Mouse (Mus musculus) neural tube, embryonic 13.5 days (tissue): ENCODE results near the gene Cep112. TPM values are rescaled to one million over a fixed set of nuclear protein-coding genes. Genes with fewer than 3 reads are reported as not detected.

Experiments
- ATAC-seq: fragments of 200-750 bp; cut with Nextera tagmentation; 2 replicates; pipeline ENCODE4 v1.8.0; 2017; ENCODE audit warnings: low read depth, mild to moderate bottlenecking, moderate TSS enrichment, moderate library complexity
- H3K27ac ChIP-seq: fragments of 300-500 bp; sonication (generic); replicated peaks from 2 replicates; pipeline ENCODE4 v1.5.1; 2015; ENCODE audit warnings: moderate library complexity, mild to moderate bottlenecking, inconsistent platforms
- H3K27me3 ChIP-seq: fragments of 300-500 bp; sonication (generic); 2 replicates; pipeline ENCODE4 v1.6.1; 2015; ENCODE audit warnings: mild to moderate bottlenecking, inconsistent platforms
- H3K36me3 ChIP-seq: fragments of 300-500 bp; sonication (generic); 2 replicates; pipeline ENCODE4 v1.6.1; 2015; ENCODE audit warnings: mild to moderate bottlenecking, inconsistent platforms
- H3K4me1 ChIP-seq: fragments of 300-500 bp; sonication (generic); replicated peaks from 2 replicates; pipeline ENCODE4 v1.6.1; 2015; ENCODE audit warnings: inconsistent platforms
- H3K4me2 ChIP-seq: fragments of 300-500 bp; sonication (generic); 2 replicates; pipeline ENCODE4 v1.6.1; 2015; ENCODE audit warnings: inconsistent platforms, mild to moderate bottlenecking, moderate library complexity
- H3K4me3 ChIP-seq: fragments of 300-500 bp; sonication (generic); 2 replicates; pipeline ENCODE4 v1.5.1; 2015; ENCODE audit warnings: mild to moderate bottlenecking, inconsistent platforms
- H3K9ac ChIP-seq: fragments of 300-500 bp; sonication (generic); 2 replicates; pipeline ENCODE4 v1.6.1; 2015; ENCODE audit warnings: moderate library complexity, mild to moderate bottlenecking, inconsistent platforms
- H3K9me3 ChIP-seq: fragments of 300-500 bp; sonication (generic); 2 replicates; pipeline ENCODE4 v1.6.1; 2016; ENCODE audit warnings: inconsistent platforms
- WGBS: fragments of 180-500 bp; shearing (Covaris S2); methylation state at CpG from one replicate; pipeline ENCODE4 v1.1.7; 2015; 5-methylcytosine and 5-hydroxymethylcytosine counted together
- polyA plus RNA-seq: library from polyadenylated mRNA; unstranded; fragments of >200 nt; fragmentation: Nextera tagmentation; extraction: Ambion mirVana; gene quantifications from 2 replicates; pipeline ENCODE4 v1.2.1, GENCODE M21; 2015

Gene Cep112
- polyA plus RNA-seq, 1 experiment from 2014 or later: 6.1 TPM

- no peaks in the 10 kb centered on the region for H3K9me3 ChIP-seq
- H3K27ac ChIP-seq: no peak overlapping the region
- 39% methylated on average over 1 of the region's 1 CpGs for WGBS
- peaks cover 4% of the 10 kb centered on the region for H3K4me1 ChIP-seq
- H3K4me2 ChIP-seq: no peak overlapping the region
- ATAC-seq: no peak
- H3K36me3 ChIP-seq: no peaks in the 10 kb centered on the region
- peaks cover 10% of the 10 kb centered on the region for H3K27me3 ChIP-seq
- no peak overlapping the region for H3K4me3 ChIP-seq
- H3K9ac ChIP-seq: no peak overlapping the region
These were observed 6.5 kb upstream of the Cep112 start for GRCm38 (mm10) chr11:108418540-108418939.

- H3K4me1 ChIP-seq: peaks cover 11% of the 10 kb centered on the region
These were observed 5.8 kb upstream of the Cep112 start for GRCm38 (mm10) chr11:108419242-108419641.

GRCm38 (mm10) chr11:108420751-108421150 is 4.2 kb upstream of the Cep112 start:
- Histone ChIP-seq H3K9ac (no peak overlapping the region), H3K4me1 (peaks cover 18% of the 10 kb centered on the region), H3K4me2 (no peak overlapping the region), H3K9me3 (no peaks in the 10 kb centered on the region), H3K4me3 (no peak overlapping the region), H3K27me3 (peaks cover 10% of the 10 kb centered on the region), H3K27ac (no peak overlapping the region), H3K36me3 (no peaks in the 10 kb centered on the region)
- no peak for ATAC-seq
- 73% methylated on average over 4 of the region's 4 CpGs for WGBS

More at GRCm38 (mm10) chr11:108419242-108419641, 5.8 kb upstream of the Cep112 start:
- H3K4me3 ChIP-seq: no peak overlapping the region
- no peak overlapping the region for H3K4me2 ChIP-seq
- H3K36me3 ChIP-seq: no peaks in the 10 kb centered on the region
- no peaks in the 10 kb centered on the region for H3K9me3 ChIP-seq
- no peak overlapping the region for H3K9ac ChIP-seq
- H3K27ac ChIP-seq: no peak overlapping the region
- peaks cover 10% of the 10 kb centered on the region for H3K27me3 ChIP-seq
- no peak for ATAC-seq
- 94% methylated on average over 6 of the region's 6 CpGs for WGBS

GRCm38 (mm10) chr11:108423221-108423620 is 1.8 kb upstream of the Cep112 start:
- Histone ChIP-seq H3K4me3 (no peak overlapping the region), H3K4me1 (peaks cover 20% of the 10 kb centered on the region), H3K27ac (no peak overlapping the region), H3K27me3 (peaks cover 10% of the 10 kb centered on the region), H3K9me3 (no peaks in the 10 kb centered on the region), H3K9ac (no peak overlapping the region), H3K36me3 (no peaks in the 10 kb centered on the region), H3K4me2 (no peak overlapping the region)
- ATAC-seq: no peak
- whole genome bisulfite sequencing: 55% methylated on average over 7 of the region's 7 CpGs

DNA sequence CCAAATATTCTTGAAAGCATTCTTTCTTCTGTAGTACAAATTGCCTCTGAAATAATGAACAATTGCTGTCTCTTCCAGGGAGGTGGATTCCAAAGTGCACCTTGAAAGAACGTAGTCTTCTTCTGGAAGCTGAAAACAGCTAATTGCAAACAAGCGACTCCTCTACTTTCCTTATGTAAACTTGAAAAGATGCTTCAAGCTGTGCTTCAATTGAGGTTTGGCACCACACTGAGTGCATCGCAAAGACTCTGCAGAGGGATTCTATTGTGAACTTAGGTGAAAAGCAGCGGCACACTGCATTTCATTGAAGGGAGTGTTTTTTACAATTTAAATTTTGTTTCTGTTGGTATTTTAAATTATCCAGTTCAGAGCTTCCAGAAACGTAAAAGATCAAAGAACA is 881 bp upstream of the Cep112 start:
- WGBS: 3% methylated on average over 5 of the region's 5 CpGs
- Histone ChIP-seq H3K9ac (peak overlapping the region; percentile 56), H3K27ac (no peak overlapping the region)

DNA sequence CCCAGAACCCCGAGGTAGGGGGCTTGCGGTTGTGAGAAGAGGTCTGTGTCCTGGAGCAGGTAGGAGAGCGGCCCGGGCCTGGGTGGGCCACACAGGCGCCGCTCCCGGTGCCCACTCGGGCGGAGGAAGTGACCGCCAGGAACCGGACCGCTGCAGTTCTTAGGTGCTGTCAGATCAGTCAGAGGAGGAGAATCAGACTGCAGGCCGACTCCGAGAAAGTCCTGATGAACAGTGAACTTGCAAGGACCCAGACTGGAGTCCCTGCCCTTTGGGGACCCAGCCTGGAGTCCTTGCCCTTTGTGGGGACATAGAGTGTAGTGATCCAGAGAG is 565 bp downstream of the Cep112 start:
- H3K9me3 ChIP-seq: no peaks in the 10 kb centered on the region
- H3K27ac ChIP-seq: 0 out of 2 replicates have a peak overlapping the region, but pooled peaks have one; percentile 28
- H3K36me3 ChIP-seq: no peaks in the 10 kb centered on the region
- H3K4me3 ChIP-seq: peak overlapping the region; percentile 69
- peak overlapping the region; percentile 74 for H3K9ac ChIP-seq
- peaks cover 10% of the 10 kb centered on the region for H3K27me3 ChIP-seq
- peak overlapping the region; percentile 81 for H3K4me2 ChIP-seq
- peaks cover 20% of the 10 kb centered on the region for H3K4me1 ChIP-seq
- ATAC-seq: peak; percentile 60
- WGBS: 9% methylated on average over 14 of the region's 14 CpGs

More for the DNA sequence above, 881 bp upstream of the Cep112 start:
- ATAC-seq: no peak
- H3K36me3 ChIP-seq: no peaks in the 10 kb centered on the region
- H3K4me2 ChIP-seq: peak overlapping the region; percentile 81
- peaks cover 10% of the 10 kb centered on the region for H3K27me3 ChIP-seq
- H3K4me3 ChIP-seq: peak overlapping the region; percentile 69
- H3K4me1 ChIP-seq: peaks cover 20% of the 10 kb centered on the region
- no peaks in the 10 kb centered on the region for H3K9me3 ChIP-seq

- Histone ChIP-seq H3K4me1 (peaks cover 20% of the 10 kb centered on the region), H3K27me3 (peaks cover 10% of the 10 kb centered on the region), H3K9me3 (no peaks in the 10 kb centered on the region), H3K4me3 (peak overlapping the region; percentile 69; the same call in 1 of the 2 replicates), H3K27ac (no peak overlapping the region), H3K36me3 (no peaks in the 10 kb centered on the region), H3K9ac (no peak overlapping the region), H3K4me2 (peak overlapping the region; percentile 81)
- 91% methylated on average over 3 of the region's 3 CpGs for WGBS
- ATAC-seq: no peak
These were observed 1.1 kb downstream of the Cep112 start for GRCm38 (mm10) chr11:108426086-108426485.

DNA sequence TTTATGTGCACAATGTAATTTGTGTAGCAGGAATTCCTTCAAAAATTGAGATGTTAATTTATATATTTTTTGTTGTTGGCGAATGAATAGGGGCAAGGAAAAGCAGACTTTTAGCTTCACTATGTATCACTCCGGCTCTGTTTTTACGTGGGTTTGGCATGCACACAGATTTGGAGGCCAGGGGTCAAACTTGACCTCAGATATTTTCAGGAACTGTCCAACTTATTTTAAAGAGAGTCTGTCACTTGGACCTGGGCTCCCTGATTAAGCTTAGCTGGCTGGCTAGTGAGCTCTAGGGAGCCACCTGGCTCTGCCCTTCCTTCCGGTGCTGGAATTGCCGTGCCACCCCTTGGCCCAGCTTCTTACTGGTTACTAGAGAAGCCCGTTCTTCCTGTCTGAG is 2.2 kb downstream of the Cep112 start:
- H3K9me3 ChIP-seq: no peaks in the 10 kb centered on the region
- peaks cover 20% of the 10 kb centered on the region for H3K4me1 ChIP-seq
- no peak overlapping the region for H3K4me2 ChIP-seq
- no peak overlapping the region for H3K27ac ChIP-seq
- H3K9ac ChIP-seq: no peak overlapping the region
- no peak for ATAC-seq
- peaks cover 10% of the 10 kb centered on the region for H3K27me3 ChIP-seq
- H3K4me3 ChIP-seq: no peak overlapping the region
- 69% methylated on average over 6 of the region's 6 CpGs for WGBS
- no peaks in the 10 kb centered on the region for H3K36me3 ChIP-seq

DNA sequence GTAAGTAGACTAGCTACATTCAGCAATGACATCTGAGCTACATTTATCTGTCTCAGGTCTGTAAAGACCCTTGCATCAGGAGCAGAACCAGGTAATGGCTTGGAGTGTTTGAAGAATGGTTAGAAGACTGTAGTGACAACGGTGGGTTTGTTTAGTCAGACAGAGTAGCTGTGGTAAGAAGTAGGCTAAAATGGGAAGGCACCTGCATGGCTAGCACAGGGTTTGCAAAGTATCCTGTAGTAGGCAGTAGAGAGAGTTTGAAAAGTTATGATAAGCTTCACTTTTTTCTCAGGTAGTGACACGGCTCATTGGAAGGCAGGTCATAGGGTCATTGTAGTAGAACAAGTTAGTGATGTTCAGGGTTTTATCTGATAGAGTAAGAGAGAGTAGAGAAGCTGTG is 4.1 kb downstream of the Cep112 start:
- 87% methylated on average over 2 of the region's 2 CpGs for WGBS
- Histone ChIP-seq H3K4me2 (no peak overlapping the region), H3K9me3 (no peaks in the 10 kb centered on the region), H3K27me3 (no peaks in the 10 kb centered on the region), H3K9ac (no peak overlapping the region), H3K36me3 (no peaks in the 10 kb centered on the region), H3K27ac (no peak overlapping the region), H3K4me1 (peaks cover 11% of the 10 kb centered on the region), H3K4me3 (no peak overlapping the region)
- no peak for ATAC-seq

DNA sequence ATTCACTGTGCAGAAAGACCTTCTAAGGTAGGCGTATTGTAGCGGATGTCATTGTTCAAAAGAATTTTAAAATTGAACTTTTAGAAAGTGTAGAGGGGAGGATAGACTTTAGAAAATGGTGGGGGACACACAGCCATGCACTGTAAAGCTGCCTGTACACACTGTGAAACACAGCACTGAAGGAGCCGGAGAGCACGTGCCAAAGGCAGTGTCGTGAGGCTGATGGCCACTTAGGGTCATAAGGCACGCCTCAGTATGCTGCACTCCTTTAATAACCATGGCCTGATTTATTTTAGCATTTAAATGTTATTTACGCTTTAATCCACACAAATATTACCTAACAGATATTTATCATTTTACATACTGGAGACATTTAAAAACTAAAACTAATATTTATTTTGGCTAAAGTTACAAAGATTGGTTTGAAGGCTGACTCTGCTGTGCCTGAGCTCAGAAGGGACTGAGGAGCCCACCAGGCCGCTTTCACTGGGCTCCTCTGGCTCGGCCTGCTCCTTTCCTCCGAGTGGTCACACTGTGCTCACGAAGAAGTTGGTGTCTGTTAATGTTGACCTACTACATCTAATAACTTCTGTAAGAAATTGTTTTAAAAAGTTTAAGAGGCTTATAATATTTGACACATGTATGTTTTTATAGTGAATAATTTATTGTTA is 19.0 kb downstream of the Cep112 start:
- Histone ChIP-seq H3K9ac (no peak overlapping the region), H3K36me3 (peaks cover 5% of the 10 kb centered on the region; the same call in 1 of the 2 replicates), H3K4me1 (no peaks in the 10 kb centered on the region), H3K27me3 (no peaks in the 10 kb centered on the region), H3K9me3 (no peaks in the 10 kb centered on the region), H3K4me2 (no peak overlapping the region), H3K27ac (no peak overlapping the region), H3K4me3 (no peak overlapping the region)
- no peak for ATAC-seq
- WGBS: 70% methylated on average over 11 of the region's 11 CpGs

- Histone ChIP-seq H3K27ac (no peak overlapping the region), H3K4me3 (no peak overlapping the region), H3K9me3 (peaks cover 6% of the 10 kb centered on the region; the same call in 1 of the 2 replicates), H3K36me3 (no peaks in the 10 kb centered on the region), H3K4me2 (no peak overlapping the region), H3K27me3 (no peaks in the 10 kb centered on the region), H3K4me1 (no peaks in the 10 kb centered on the region), H3K9ac (no peak overlapping the region)
- ATAC-seq: no peak
These were observed 22.2 kb downstream of the Cep112 start for GRCm38 (mm10) chr11:108447148-108447547.

DNA sequence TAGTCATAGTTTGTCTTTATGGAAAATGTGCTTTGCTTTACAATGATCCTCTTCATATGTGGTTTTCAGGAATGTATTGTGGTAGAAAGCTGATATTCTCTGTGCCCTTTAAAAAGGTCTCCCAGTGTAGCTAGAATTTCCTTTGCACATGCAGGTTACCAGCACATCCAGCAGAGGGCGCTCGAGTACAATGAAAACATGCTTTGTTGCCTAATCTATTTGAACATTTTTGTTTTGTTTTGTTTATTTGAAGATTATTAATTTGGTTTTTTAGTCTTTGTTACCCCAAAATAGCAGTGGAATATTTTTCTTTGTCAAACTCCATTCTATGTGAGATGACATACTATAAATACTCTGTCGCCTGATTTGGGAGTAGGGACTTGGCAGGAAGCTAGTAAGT is 24.8 kb downstream of the Cep112 start:
- no peak for ATAC-seq
- peaks cover 6% of the 10 kb centered on the region; the same call in 1 of the 2 replicates for H3K9me3 ChIP-seq
- no peak overlapping the region for H3K4me2 ChIP-seq
- WGBS: 31% methylated on average over 3 of the region's 3 CpGs
- H3K27me3 ChIP-seq: no peaks in the 10 kb centered on the region
- no peak overlapping the region for H3K9ac ChIP-seq
- H3K36me3 ChIP-seq: no peaks in the 10 kb centered on the region
- H3K4me3 ChIP-seq: no peak overlapping the region
- no peaks in the 10 kb centered on the region for H3K4me1 ChIP-seq
- H3K27ac ChIP-seq: no peak overlapping the region

DNA sequence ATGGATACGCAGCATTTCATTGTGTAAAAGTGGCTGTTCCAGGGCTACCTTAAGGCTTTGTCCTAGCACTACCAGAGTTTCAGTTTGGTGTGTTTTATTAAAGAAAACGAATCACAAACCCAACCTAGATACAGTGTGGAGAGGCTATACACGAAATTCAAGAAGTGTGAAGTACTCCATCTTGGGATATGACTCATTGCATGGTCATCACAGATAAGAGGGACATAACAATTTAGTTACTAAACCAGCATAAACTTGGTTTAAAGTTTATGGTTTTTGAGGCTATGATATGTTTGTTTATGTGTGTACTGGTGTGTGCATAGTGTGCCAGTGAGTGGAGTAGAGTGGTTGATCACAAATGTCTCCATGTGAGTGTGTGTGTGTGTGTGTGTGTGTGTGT is 34.6 kb downstream of the Cep112 start:
- H3K36me3 ChIP-seq: no peaks in the 10 kb centered on the region
- no peak for ATAC-seq
- H3K4me1 ChIP-seq: peaks cover 2% of the 10 kb centered on the region; the same call in 1 of the 2 replicates
- H3K4me3 ChIP-seq: no peak overlapping the region
- WGBS: 90% methylated on average over 3 of the region's 3 CpGs
- no peaks in the 10 kb centered on the region for H3K27me3 ChIP-seq
- no peak overlapping the region for H3K9ac ChIP-seq
- H3K4me2 ChIP-seq: no peak overlapping the region
- no peaks in the 10 kb centered on the region for H3K9me3 ChIP-seq
- no peak overlapping the region for H3K27ac ChIP-seq
